Mouse (Mus musculus) liver, postnatal 0 days (tissue): ENCODE measurements around the gene Dap3.

Experiments
- CTCF ChIP-seq: sonication (generic); IDR thresholded peaks from 2 replicates; pipeline ENCODE4 v1.5.1; 2016; ENCODE audit warnings: antibody characterized with exemption, low read depth
- EP300 ChIP-seq: IDR thresholded peaks from 2 replicates; pipeline ENCODE4 v1.6.1; 2016; ENCODE audit warnings: antibody characterized with exemption, low read depth, mild to moderate bottlenecking

DNA sequence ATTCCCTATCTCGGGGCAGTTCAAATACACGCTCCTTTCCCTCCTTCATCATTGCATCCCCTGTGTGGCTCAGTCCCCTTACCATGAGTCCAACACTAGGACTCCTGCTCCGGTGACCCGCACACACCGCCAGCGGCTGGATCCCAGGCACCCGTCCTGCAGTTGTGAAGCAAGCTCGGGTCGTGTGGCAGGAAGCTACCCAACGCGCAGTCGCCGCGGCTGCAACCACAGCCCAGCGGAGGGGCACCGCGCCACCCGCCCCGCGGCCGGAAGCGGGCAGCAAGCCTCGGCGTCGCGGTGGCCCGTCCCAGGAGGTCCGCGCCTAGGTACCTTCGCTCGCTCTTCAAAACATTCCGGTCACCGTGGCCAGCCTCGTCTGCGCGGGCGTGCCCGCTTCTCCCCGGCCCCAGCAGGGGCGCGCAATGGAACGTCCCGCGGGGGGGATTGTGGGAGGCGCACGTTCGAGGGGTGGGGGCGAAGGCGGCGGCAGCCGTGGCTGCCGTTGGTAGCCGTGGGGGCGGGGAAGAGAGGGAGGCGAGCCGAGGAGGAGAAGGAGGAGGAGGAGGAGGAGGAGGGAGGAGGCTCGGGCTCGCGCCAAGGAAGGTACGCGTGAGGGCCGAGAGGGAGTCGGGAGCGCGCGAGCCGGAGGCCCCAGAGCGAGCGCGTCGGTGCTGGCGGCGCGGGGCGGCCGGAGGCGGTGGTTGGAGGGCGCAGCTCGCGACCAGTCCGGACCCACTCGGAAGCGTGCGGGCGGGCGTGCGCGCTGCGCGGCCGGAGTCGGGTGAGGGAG lies 1.0 kb downstream of the Dap3 start:
- TF ChIP-seq CTCF (peak; percentile 29; the same call in 1 of the 2 replicates), EP300 (no peak)
